Comparison of ENCODE assay signal across 8 mouse cellular contexts in genomic region chr11:97415330-97415711, GRCm38 (mm10). TPM values are rescaled to one million over a fixed set of nuclear protein-coding genes. Genes with fewer than 3 reads are reported as not detected.
DNase-seq lines count a peak whose midpoint lies in the region; ATAC-seq lines count a peak whose summit lies in the region.

Arhgap23 (plus strand) TSS chr11:97415533.

- no peaks in the 10 kb centered on the region for H3K27me3 ChIP-seq in intestine, embryonic 16.5 days (replicated peaks; ENCODE audit: control insufficient read depth, insufficient read depth, low read length)
- no peaks in the 10 kb centered on the region for H3K27me3 ChIP-seq in liver, embryonic 12.5 days (replicated peaks)

- H3K9me3 ChIP-seq in intestine, embryonic 16.5 days (ENCODE audit: control insufficient read depth, low read length): no peaks in the 10 kb centered on the region
- H3K9me3 ChIP-seq in liver, embryonic 12.5 days (replicated peaks): no peaks in the 10 kb centered on the region

- peak within 1 kb of the TSS; percentile 63 for H3K27ac ChIP-seq in intestine, embryonic 16.5 days (ENCODE audit: low read length)
- H3K27ac ChIP-seq in liver, embryonic 12.5 days: peak within 1 kb of the TSS; percentile 82

- peak within 1 kb of the TSS; percentile 96 for H3K4me2 ChIP-seq in intestine, embryonic 16.5 days (ENCODE audit: low read depth, low read length)
- peak within 1 kb of the TSS; percentile 97 for H3K4me2 ChIP-seq in liver, embryonic 12.5 days

- H3K4me3 ChIP-seq in intestine, embryonic 16.5 days (ENCODE audit: low read length): peak within 1 kb of the TSS; percentile 86
- H3K4me3 ChIP-seq in liver, embryonic 12.5 days: peak within 1 kb of the TSS; percentile 79

- H3K9ac ChIP-seq in intestine, embryonic 16.5 days (ENCODE audit: low read depth, low read length): peak within 1 kb of the TSS; percentile 85
- H3K9ac ChIP-seq in liver, embryonic 12.5 days: peak within 1 kb of the TSS; percentile 87

- under 1% methylated on average over 29 of the region's 29 CpGs for WGBS in intestine, embryonic 16.5 days
- under 1% methylated on average over 29 of the region's 29 CpGs for WGBS in liver, embryonic 12.5 days (ENCODE audit: insufficient replicate concordance)

- H3K4me1 ChIP-seq in intestine, embryonic 16.5 days (ENCODE audit: control insufficient read depth, insufficient read depth, low read length): peaks cover 17% of the 10 kb centered on the region
- peaks cover 54% of the 10 kb centered on the region for H3K4me1 ChIP-seq in liver, embryonic 12.5 days

- peak; percentile 88 for ATAC-seq in intestine, embryonic 16.5 days
- ATAC-seq in liver, embryonic 12.5 days: peak; percentile 86
- ATAC-seq in inflammation-experienced regulatory T-cells, adult 6 months: no peak

- H3K36me3 ChIP-seq in intestine, embryonic 16.5 days (ENCODE audit: control insufficient read depth, insufficient read depth, low read length): no peaks in the 10 kb centered on the region
- H3K36me3 ChIP-seq in liver, embryonic 12.5 days: no peaks in the 10 kb centered on the region

- DNase-seq in ovary, postnatal 36 days (ENCODE audit: low spot score): peak; percentile 79
- DNase-seq in ovary, adult 18-20 months (ENCODE audit: low spot score): no peak
- DNase-seq in c-Kit-positive CD71-positive TER-119-positive erythroid progenitor cells, embryonic 14.5 days (ENCODE audit: low spot score): peak; percentile 73
- no peak for DNase-seq in gonadal fat pad, adult 2 months (ENCODE audit: low read depth)
- DNase-seq in naive thymus-derived CD4-positive, alpha-beta T cell, adult 2 months (ENCODE audit: low read depth): peak; percentile 36

RNA-seq across cellular contexts. Expression of gene Arhgap23, which starts in this region (rescaled TPM):
- 25.6 and 31.5 TPM in 2 replicates for polyA plus RNA-seq in gonadal fat pad, adult 2 months (2012; rRNA removed)
- polyA plus RNA-seq in intestine, embryonic 16.5 days (2015; fragmentation: Nextera tagmentation; extraction: Ambion mirVana): 2.7 and 3.0 TPM in 2 replicates
- polyA plus RNA-seq in liver, embryonic 12.5 days (2016; fragmentation: Nextera tagmentation; extraction: Ambion mirVana): 17.3 and 19.7 TPM in 2 replicates
- polyA plus RNA-seq in inflammation-experienced regulatory T-cells, adult 6 months (2017; shearing (Covaris generic)): not detected

Comparison
In these comparisons a context has a peak if more than half of its experiments do, and no peak if none do; other contexts are left out.
1. DNase-seq: peak in ovary, postnatal 36 days (single experiment), c-Kit-positive CD71-positive TER-119-positive erythroid progenitor cells, embryonic 14.5 days (single experiment) and naive thymus-derived CD4-positive, alpha-beta T cell, adult 2 months (single experiment); none in ovary, adult 18-20 months (single experiment) and gonadal fat pad, adult 2 months (single experiment).